Mouse (Mus musculus) embryonic facial prominence, embryonic 14.5 days (tissue): ENCODE data around the gene Zscan25. TPM values are rescaled to one million over a fixed set of nuclear protein-coding genes. Genes with fewer than 3 reads are reported as not detected.
"Not testable (repeated sequence)": the region's sequence is repeated elsewhere in the genome, so short reads cannot be mapped to it uniquely, and the experiment has no call there.

Experiments used
- ATAC-seq: fragments of 200-750 bp; cut with Nextera tagmentation; 2 replicates; pipeline ENCODE4 v1.8.0; 2017; ENCODE audit warnings: low read depth, moderate number of reproducible peaks, moderate TSS enrichment
- DNase-seq: peaks from one replicate; pipeline ENCODE4 v3.0.0-alpha.2; 2015; ENCODE audit warnings: low spot score
- H3K27ac ChIP-seq: fragments of 300-500 bp; sonication (generic); replicated peaks from 2 replicates; pipeline ENCODE4 v1.5.1; 2014; ENCODE audit warnings: low read depth, mild to moderate bottlenecking, low read length, moderate library complexity
- H3K27me3 ChIP-seq: fragments of 300-500 bp; sonication (generic); replicated peaks from 2 replicates; pipeline ENCODE4 v1.6.1; 2014; ENCODE audit warnings: low read length; ENCODE audit not compliant: control insufficient read depth, insufficient read depth
- H3K36me3 ChIP-seq: fragments of 300-500 bp; sonication (generic); 2 replicates; pipeline ENCODE4 v1.6.1; 2014; ENCODE audit warnings: low read length, mixed read lengths; ENCODE audit not compliant: control insufficient read depth, insufficient read depth
- H3K4me1 ChIP-seq: fragments of 300-500 bp; sonication (generic); 2 replicates; pipeline ENCODE4 v1.6.1; 2014; ENCODE audit warnings: antibody characterized with exemption, low read length; ENCODE audit not compliant: control insufficient read depth, insufficient read depth
- H3K4me2 ChIP-seq: fragments of 300-500 bp; sonication (generic); 2 replicates; pipeline ENCODE4 v1.6.1; 2014; ENCODE audit warnings: low read depth, mild to moderate bottlenecking, low read length, moderate library complexity, mixed read lengths
- H3K4me3 ChIP-seq: fragments of 300-500 bp; sonication (generic); 2 replicates; pipeline ENCODE4 v1.5.1; 2014; ENCODE audit warnings: low read depth, mild to moderate bottlenecking, low read length
- H3K9ac ChIP-seq: fragments of 300-500 bp; sonication (generic); 2 replicates; pipeline ENCODE4 v1.6.1; 2014; ENCODE audit warnings: low read depth, mild to moderate bottlenecking, low read length, moderate library complexity, mixed read lengths
- H3K9me3 ChIP-seq: fragments of 300-500 bp; sonication (generic); 2 replicates; pipeline ENCODE4 v1.6.1; 2016; ENCODE audit warnings: low read length; ENCODE audit not compliant: control insufficient read depth
- WGBS: fragments of 180-500 bp; shearing (Covaris S2); extraction: QIAGEN DNeasy Blood & Tissue Kit; methylation state at CpG from one replicate; pipeline ENCODE4 v1.1.7; 2014; 5-methylcytosine and 5-hydroxymethylcytosine counted together
- polyA plus RNA-seq: library from polyadenylated mRNA; unstranded; fragments of >200 nt; fragmentation: Nextera tagmentation; extraction: Ambion mirVana; gene quantifications from 2 replicates; pipeline ENCODE4 v1.2.1, GENCODE M21; 2014

Gene Zscan25
- polyA plus RNA-seq, 1 experiment from 2014 or later, result 0.45 TPM

- WGBS, result 96% methylated on average over 5 of the region's 5 CpGs
- no peak overlapping the region for H3K4me2 ChIP-seq
- no peaks in the 10 kb centered on the region for H3K4me1 ChIP-seq
- H3K27ac ChIP-seq, result no peak overlapping the region
- DNase-seq (no peak), ATAC-seq (no peak)
- no peaks in the 10 kb centered on the region for H3K9me3 ChIP-seq
- no peak overlapping the region for H3K9ac ChIP-seq
- H3K36me3 ChIP-seq, result peaks cover 97% of the 10 kb centered on the region
- no peak overlapping the region for H3K4me3 ChIP-seq
- no peaks in the 10 kb centered on the region for H3K27me3 ChIP-seq
These were observed 8.1 kb downstream of the Zscan25 start for GRCm38 (mm10) chr5:145288382-145288781.

DNA sequence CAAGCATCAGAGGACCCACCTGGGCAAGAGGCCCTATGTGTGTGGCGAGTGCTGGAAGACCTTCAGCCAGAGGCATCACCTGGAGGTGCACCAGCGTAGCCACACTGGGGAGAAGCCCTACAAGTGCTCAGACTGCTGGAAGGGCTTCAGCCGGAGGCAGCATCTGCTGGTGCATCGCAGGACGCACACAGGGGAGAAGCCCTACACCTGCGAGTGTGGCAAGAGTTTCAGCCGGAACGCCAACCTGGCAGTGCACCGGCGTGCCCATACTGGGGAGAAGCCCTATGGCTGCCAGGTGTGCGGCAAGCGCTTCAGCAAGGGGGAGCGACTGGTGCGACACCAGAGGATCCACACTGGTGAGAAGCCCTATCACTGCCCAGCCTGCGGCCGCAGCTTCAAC is 10.4 kb downstream of the Zscan25 start:
- no peak for DNase-seq
- Histone ChIP-seq H3K27me3 (no peaks in the 10 kb centered on the region), H3K4me1 (no peaks in the 10 kb centered on the region), H3K27ac (no peak overlapping the region), H3K36me3 (peaks cover 85% of the 10 kb centered on the region), H3K4me3 (no peak overlapping the region), H3K9ac (no peak overlapping the region), H3K4me2 (no peak overlapping the region), H3K9me3 (no peaks in the 10 kb centered on the region)
- ATAC-seq, result no peak
- WGBS, result 98% methylated on average over 16 of the region's 16 CpGs

DNA sequence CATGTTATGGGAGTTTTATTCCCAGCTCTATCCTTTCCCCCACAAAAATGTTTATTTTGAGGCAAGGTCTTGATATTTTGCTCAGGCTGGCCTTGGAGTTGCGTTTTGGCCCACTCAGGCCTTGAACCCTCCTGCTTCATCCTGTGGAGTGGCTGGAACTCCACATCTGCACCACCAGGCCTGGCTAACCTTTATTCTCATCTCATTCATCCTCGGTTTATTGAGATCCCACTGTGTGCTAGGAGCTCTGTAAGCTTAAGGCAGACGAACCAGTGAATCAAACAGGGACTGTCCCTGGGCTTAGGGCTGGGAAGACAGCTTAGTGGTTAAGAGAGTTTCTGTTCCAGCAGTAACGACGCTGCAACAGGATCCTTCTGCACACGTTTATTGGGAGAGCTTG is 12.1 kb downstream of the Zscan25 start:
- ATAC-seq (no peak), DNase-seq (no peak)
- Histone ChIP-seq H3K27ac (no peak overlapping the region), H3K9ac (no peak overlapping the region), H3K27me3 (no peaks in the 10 kb centered on the region), H3K9me3 (no peaks in the 10 kb centered on the region), H3K4me1 (no peaks in the 10 kb centered on the region), H3K4me3 (no peak overlapping the region), H3K36me3 (peaks cover 69% of the 10 kb centered on the region), H3K4me2 (no peak overlapping the region)
- 94% methylated on average over 6 of the region's 6 CpGs for WGBS

GRCm38 (mm10) chr5:145300469-145300868 is 20.2 kb downstream of the Zscan25 start:
- H3K4me2 ChIP-seq, result no peak overlapping the region
- DNase-seq (no peak), ATAC-seq (no peak)
- H3K36me3 ChIP-seq, result no peaks in the 10 kb centered on the region
- no peaks in the 10 kb centered on the region for H3K27me3 ChIP-seq
- H3K4me1 ChIP-seq, result no peaks in the 10 kb centered on the region
- no peaks in the 10 kb centered on the region for H3K9me3 ChIP-seq
- H3K4me3 ChIP-seq, result no peak overlapping the region
- H3K27ac ChIP-seq, result no peak overlapping the region
- no peak overlapping the region for H3K9ac ChIP-seq

DNA sequence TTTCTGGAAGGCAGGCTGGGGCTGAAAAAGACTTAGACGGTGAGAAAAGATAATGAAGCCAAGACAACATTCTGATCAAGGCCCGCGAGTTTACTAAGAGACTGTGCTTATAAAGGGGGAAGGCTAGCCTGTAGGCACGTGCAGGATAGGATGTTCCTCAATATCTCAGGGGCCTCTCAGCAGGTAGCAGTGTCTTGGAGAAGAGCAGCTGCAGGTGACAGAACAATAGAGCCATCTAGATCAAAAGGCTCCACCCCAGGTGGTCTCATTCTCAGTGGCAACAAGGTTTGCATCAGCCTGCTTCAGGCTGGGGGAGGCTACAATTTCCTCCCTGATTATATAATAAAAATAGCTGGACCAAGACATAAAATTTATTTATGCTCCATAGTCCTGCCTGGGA is 21.5 kb downstream of the Zscan25 start:
- not testable (repeated sequence) for H3K9me3 ChIP-seq, H3K4me2 ChIP-seq, ATAC-seq, H3K27ac ChIP-seq, DNase-seq, H3K27me3 ChIP-seq, H3K4me3 ChIP-seq, H3K4me1 ChIP-seq, H3K36me3 ChIP-seq, H3K9ac ChIP-seq
- 78% methylated on average over 4 of the region's 4 CpGs for WGBS

- Histone ChIP-seq H3K27me3 (no peaks in the 10 kb centered on the region), H3K9ac (no peak overlapping the region)
- 70% methylated on average over 1 of the region's 1 CpGs for whole genome bisulfite sequencing
These were observed 22.1 kb downstream of the Zscan25 start for GRCm38 (mm10) chr5:145302424-145302823.

GRCm38 (mm10) chr5:145306953-145307352 is 26.7 kb downstream of the Zscan25 start:
- not testable (repeated sequence) for H3K4me2 ChIP-seq, DNase-seq, H3K4me1 ChIP-seq, H3K9ac ChIP-seq, H3K36me3 ChIP-seq, H3K4me3 ChIP-seq, H3K27ac ChIP-seq, H3K27me3 ChIP-seq, H3K9me3 ChIP-seq, ATAC-seq
- WGBS, result 89% methylated on average over 4 of the region's 4 CpGs

More at GRCm38 (mm10) chr5:145302424-145302823, 22.1 kb downstream of the Zscan25 start:
- H3K4me2 ChIP-seq, result no peak overlapping the region
- ATAC-seq (no peak), DNase-seq (no peak)
- no peak overlapping the region for H3K27ac ChIP-seq
- no peak overlapping the region for H3K4me3 ChIP-seq
- H3K9me3 ChIP-seq, result no peaks in the 10 kb centered on the region
- no peaks in the 10 kb centered on the region for H3K4me1 ChIP-seq
- no peaks in the 10 kb centered on the region for H3K36me3 ChIP-seq

GRCm38 (mm10) chr5:145307811-145308210 is 27.5 kb downstream of the Zscan25 start:
- not testable (repeated sequence) for H3K27me3 ChIP-seq, H3K4me3 ChIP-seq, H3K4me1 ChIP-seq

GRCm38 (mm10) chr5:145313845-145314244 is 33.5 kb downstream of the Zscan25 start:
- DNase-seq (no peak), ATAC-seq (no peak)
- Histone ChIP-seq H3K27me3 (no peaks in the 10 kb centered on the region), H3K27ac (no peak overlapping the region), H3K36me3 (no peaks in the 10 kb centered on the region), H3K9me3 (0 out of 2 replicates have a peak, but pooled peaks cover 5% of the 10 kb centered on the region), H3K4me2 (no peak overlapping the region), H3K4me3 (no peak overlapping the region), H3K9ac (no peak overlapping the region), H3K4me1 (no peaks in the 10 kb centered on the region)

More at GRCm38 (mm10) chr5:145307811-145308210, 27.5 kb downstream of the Zscan25 start:
- H3K9me3 ChIP-seq, H3K4me2 ChIP-seq, DNase-seq, ATAC-seq, H3K9ac ChIP-seq, H3K36me3 ChIP-seq, H3K27ac ChIP-seq: not testable (repeated sequence)
- WGBS, result 81% methylated on average over 3 of the region's 3 CpGs
